Comparison of ENCODE assay signal across 13 mouse cellular contexts in the genomic region with DNA sequence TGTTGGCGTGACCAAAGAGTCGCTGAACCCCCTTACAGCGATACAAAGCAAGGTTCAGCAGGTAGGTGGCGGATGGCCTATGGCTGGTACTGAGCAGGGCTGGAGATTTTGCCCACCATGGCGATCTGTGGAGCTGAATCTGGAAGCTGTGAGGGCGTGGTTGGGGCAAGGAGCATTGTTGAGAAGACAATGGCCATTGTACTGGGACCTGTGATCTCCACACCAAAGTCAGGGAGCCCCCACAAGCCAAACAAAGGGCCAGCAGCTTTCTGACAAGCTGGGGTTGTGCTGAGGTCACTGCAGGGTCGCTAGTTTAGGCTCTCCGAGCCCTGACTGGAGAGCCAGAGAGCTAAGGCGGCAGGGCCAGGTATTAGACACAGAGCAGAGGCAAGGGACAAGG. TPM values are rescaled to one million over a fixed set of nuclear protein-coding genes. Genes with fewer than 3 reads are reported as not detected.
"Had no signal": no experiment of that assay in that cellular context is flagged by ENCODE, and none has a peak within 500 bp of the region (broad histone marks: within the 10 kb centered on the region; RNA-seq: fewer than 3 reads in every experiment).

No protein-coding gene starts in this region.

- ATAC-seq: liver, embryonic 12.5 days; midbrain, embryonic 13.5 days had no signal

- H3K9me3 ChIP-seq: limb, embryonic 15.5 days; liver, embryonic 12.5 days; lung, embryonic 15.5 days; megakaryocyte, embryonic 14.5 days; midbrain, embryonic 13.5 days had no signal

- H3K4me2 ChIP-seq: limb, embryonic 15.5 days; liver, embryonic 12.5 days; lung, embryonic 15.5 days; midbrain, embryonic 13.5 days had no signal

- H3K27me3 ChIP-seq: lung, embryonic 15.5 days had no signal

- H3K4me1 ChIP-seq: limb, embryonic 15.5 days; liver, embryonic 12.5 days; megakaryocyte, embryonic 14.5 days had no signal

- H3K4me3 ChIP-seq: left cerebral cortex, adult 2 months; limb, embryonic 15.5 days; liver, embryonic 12.5 days; lung, embryonic 15.5 days; megakaryocyte, embryonic 14.5 days; midbrain, embryonic 13.5 days had no signal

- H3K27ac ChIP-seq: left cerebral cortex, adult 2 months; limb, embryonic 15.5 days; liver, embryonic 12.5 days; lung, embryonic 15.5 days; macrophage; midbrain, embryonic 13.5 days had no signal

- H3K9ac ChIP-seq: limb, embryonic 15.5 days; liver, embryonic 12.5 days; lung, embryonic 15.5 days; midbrain, embryonic 13.5 days had no signal

- DNase-seq: kidney, adult 2 months; kidney, postnatal 25 days; lung, postnatal 14 days; right cerebral cortex, postnatal 25 days; thymus, adult 18-20 months; thymus, postnatal 14 days had no signal

- H3K36me3 ChIP-seq: limb, embryonic 15.5 days; liver, embryonic 12.5 days; lung, embryonic 15.5 days; midbrain, embryonic 13.5 days had no signal

RNA-seq across cellular contexts. Expression of a gene that starts 15.4 kb away (rescaled TPM):
- polyA plus RNA-seq: macrophage; midbrain, embryonic 13.5 days had no signal
